Mouse (Mus musculus): Measurements from ENCODE around the gene Psmb5.

Psmb5 gene

GRCm38 (mm10) chr14:54592319-54592934 lies 25.4 kb downstream of the Psmb5 start:
- DNase-seq (ENCODE audit: low read depth, low spot score), result peak; percentile 82

GRCm38 (mm10) chr14:54591056-54591455 lies 26.8 kb downstream of the Psmb5 start:
- DNase-seq (ENCODE audit: low read depth, low spot score), result no peak

- DNase-seq (ENCODE audit: low read depth, low spot score), result peak; percentile 75
Measured at GRCm38 (mm10) chr14:54583681-54584338, 34.0 kb downstream of the Psmb5 start.

- DNase-seq (ENCODE audit: low read depth, low spot score), result no peak
Measured at GRCm38 (mm10) chr14:54582536-54582935, 35.3 kb downstream of the Psmb5 start.

- no peak for DNase-seq (ENCODE audit: low read depth, low spot score)
Measured at GRCm38 (mm10) chr14:54579638-54580037, 38.2 kb downstream of the Psmb5 start.

GRCm38 (mm10) chr14:54578063-54578462 lies 39.8 kb downstream of the Psmb5 start:
- peak; percentile 41 for DNase-seq (ENCODE audit: low read depth, low spot score)

GRCm38 (mm10) chr14:54577089-54577982 lies 40.5 kb downstream of the Psmb5 start, which contains the start of gene Ajuba:
TSS of gene Ajuba (minus strand) at chr14:54577558.
- peak; percentile 76 for DNase-seq (ENCODE audit: low read depth, low spot score)

GRCm38 (mm10) chr14:54576241-54577088 lies 41.4 kb downstream of the Psmb5 start:
- DNase-seq (ENCODE audit: low read depth, low spot score), result no peak

- no peak for DNase-seq (ENCODE audit: low read depth, low spot score)
Measured at GRCm38 (mm10) chr14:54575631-54576030, 42.2 kb downstream of the Psmb5 start.

GRCm38 (mm10) chr14:54575031-54575430 lies 42.8 kb downstream of the Psmb5 start:
- no peak for DNase-seq (ENCODE audit: low read depth, low spot score)

GRCm38 (mm10) chr14:54574253-54574652 lies 43.6 kb downstream of the Psmb5 start:
- DNase-seq (ENCODE audit: low read depth, low spot score), result no peak

GRCm38 (mm10) chr14:54572790-54573736 lies 44.8 kb downstream of the Psmb5 start:
- no peak for DNase-seq (ENCODE audit: low read depth, low spot score)

- no peak for DNase-seq (ENCODE audit: low read depth, low spot score)
Measured at GRCm38 (mm10) chr14:54572122-54572521, 45.7 kb downstream of the Psmb5 start.

- no peak for DNase-seq (ENCODE audit: low read depth, low spot score)
Measured at GRCm38 (mm10) chr14:54569451-54570392, 48.1 kb downstream of the Psmb5 start.

- peak; percentile 87 for DNase-seq (ENCODE audit: low read depth, low spot score)
Measured at GRCm38 (mm10) chr14:54568694-54569414, 49.0 kb downstream of the Psmb5 start.
